Mouse (Mus musculus) liver, embryonic 16.5 days (tissue): ENCODE results near the gene Dennd1a. TPM values are rescaled to one million over a fixed set of nuclear protein-coding genes. Genes with fewer than 3 reads are reported as not detected.

Experiments used
- ATAC-seq: fragments of 200-750 bp; cut with Nextera tagmentation; 2 replicates; pipeline ENCODE4 v1.8.0; 2017; ENCODE audit warnings: low read depth, mild to moderate bottlenecking, moderate number of reproducible peaks, moderate library complexity
- H3K27ac ChIP-seq: fragments of 300-500 bp; sonication (generic); 2 replicates; pipeline ENCODE4 v1.5.1; 2014; ENCODE audit warnings: mild to moderate bottlenecking, low read length
- H3K27me3 ChIP-seq: fragments of 300-500 bp; sonication (generic); 2 replicates; pipeline ENCODE4 v1.6.1; 2014; ENCODE audit warnings: low read depth, low read length, mixed read lengths; ENCODE audit not compliant: control insufficient read depth, insufficient read depth
- H3K36me3 ChIP-seq: fragments of 300-500 bp; sonication (generic); 2 replicates; pipeline ENCODE4 v1.6.1; 2014; ENCODE audit warnings: mild to moderate bottlenecking; ENCODE audit not compliant: control insufficient read depth, insufficient read depth
- H3K4me1 ChIP-seq: fragments of 300-500 bp; sonication (generic); 2 replicates; pipeline ENCODE4 v1.6.1; 2014; ENCODE audit warnings: low read depth, low read length, mixed read lengths; ENCODE audit not compliant: control insufficient read depth
- H3K4me2 ChIP-seq: fragments of 300-500 bp; sonication (generic); 2 replicates; pipeline ENCODE4 v1.6.1; 2014; ENCODE audit warnings: low read depth, low read length, mixed read lengths
- H3K4me3 ChIP-seq: fragments of 300-500 bp; sonication (generic); 2 replicates; pipeline ENCODE4 v1.5.1; 2014; ENCODE audit warnings: low read depth, mild to moderate bottlenecking, low read length
- H3K9ac ChIP-seq: fragments of 300-500 bp; sonication (generic); 2 replicates; pipeline ENCODE4 v1.6.1; 2014; ENCODE audit warnings: low read depth, low read length
- H3K9me3 ChIP-seq: fragments of 300-500 bp; sonication (generic); replicated peaks from 2 replicates; pipeline ENCODE4 v1.6.1; 2016; ENCODE audit warnings: low read length; ENCODE audit not compliant: control insufficient read depth
- WGBS: fragments of 180-500 bp; shearing (Covaris S2); extraction: QIAGEN DNeasy Blood & Tissue Kit; methylation state at CpG from one replicate; pipeline ENCODE4 v1.1.7; 2014; ENCODE audit not compliant: insufficient replicate concordance; 5-methylcytosine and 5-hydroxymethylcytosine counted together
- polyA plus RNA-seq: library from polyadenylated mRNA; unstranded; fragments of >200 nt; fragmentation: Nextera tagmentation; extraction: Ambion mirVana; gene quantifications from 2 replicates; pipeline ENCODE4 v1.2.1, GENCODE M21; 2015

The Dennd1a gene
- polyA plus RNA-seq, 1 experiment from 2014 or later, result 7.9 TPM

- no peaks in the 10 kb centered on the region; the same call in 1 of the 2 replicates for H3K36me3 ChIP-seq
- H3K9ac ChIP-seq, result no peak overlapping the region
- H3K4me1 ChIP-seq, result no peaks in the 10 kb centered on the region; the same call in 1 of the 2 replicates
- no peak overlapping the region for H3K27ac ChIP-seq
- H3K9me3 ChIP-seq, result no peaks in the 10 kb centered on the region
- no peak for ATAC-seq
- no peak overlapping the region for H3K4me3 ChIP-seq
- WGBS, result 56% methylated on average over 4 of the region's 4 CpGs
- no peaks in the 10 kb centered on the region for H3K27me3 ChIP-seq
- no peak overlapping the region for H3K4me2 ChIP-seq
These were observed 444.5 kb downstream of the Dennd1a start for GRCm38 (mm10) chr2:37842719-37843118.

GRCm38 (mm10) chr2:37842151-37842569 lies 445.0 kb downstream of the Dennd1a start:
- H3K9ac ChIP-seq, result no peak overlapping the region
- 33% methylated on average over 7 of the region's 7 CpGs for WGBS
- no peak overlapping the region for H3K4me2 ChIP-seq
- H3K27me3 ChIP-seq, result no peaks in the 10 kb centered on the region
- no peak overlapping the region for H3K4me3 ChIP-seq
- H3K27ac ChIP-seq, result no peak overlapping the region
- H3K9me3 ChIP-seq, result no peaks in the 10 kb centered on the region
- H3K4me1 ChIP-seq, result no peaks in the 10 kb centered on the region; the same call in 1 of the 2 replicates
- no peaks in the 10 kb centered on the region; the same call in 1 of the 2 replicates for H3K36me3 ChIP-seq
- peak; percentile 24; the same call in 1 of the 2 replicates for ATAC-seq

GRCm38 (mm10) chr2:37839922-37840321 lies 447.3 kb downstream of the Dennd1a start:
- Histone ChIP-seq H3K4me2 (no peak overlapping the region), H3K27ac (no peak overlapping the region), H3K36me3 (no peaks in the 10 kb centered on the region; the same call in 1 of the 2 replicates), H3K27me3 (no peaks in the 10 kb centered on the region), H3K9ac (no peak overlapping the region), H3K4me1 (no peaks in the 10 kb centered on the region; the same call in 1 of the 2 replicates), H3K9me3 (no peaks in the 10 kb centered on the region), H3K4me3 (no peak overlapping the region)
- no peak for ATAC-seq

- no peak for ATAC-seq
- no peaks in the 10 kb centered on the region for H3K27me3 ChIP-seq
- no peaks in the 10 kb centered on the region; the same call in 1 of the 2 replicates for H3K4me1 ChIP-seq
- H3K4me3 ChIP-seq, result no peak overlapping the region
- no peaks in the 10 kb centered on the region for H3K9me3 ChIP-seq
- H3K4me2 ChIP-seq, result no peak overlapping the region
- no peak overlapping the region for H3K27ac ChIP-seq
- no peaks in the 10 kb centered on the region for H3K36me3 ChIP-seq
- H3K9ac ChIP-seq, result no peak overlapping the region
- WGBS, result 78% methylated on average over 7 of the region's 7 CpGs
These were observed 448.8 kb downstream of the Dennd1a start for GRCm38 (mm10) chr2:37838202-37838984.

GRCm38 (mm10) chr2:37837542-37837941 lies 449.6 kb downstream of the Dennd1a start:
- no peak overlapping the region for H3K4me2 ChIP-seq
- H3K9ac ChIP-seq, result no peak overlapping the region
- no peaks in the 10 kb centered on the region for H3K4me1 ChIP-seq
- H3K27me3 ChIP-seq, result no peaks in the 10 kb centered on the region
- no peaks in the 10 kb centered on the region for H3K9me3 ChIP-seq
- 80% methylated on average over 3 of the region's 3 CpGs for WGBS
- no peak overlapping the region for H3K4me3 ChIP-seq
- no peak overlapping the region for H3K27ac ChIP-seq
- ATAC-seq, result no peak
- no peaks in the 10 kb centered on the region for H3K36me3 ChIP-seq

GRCm38 (mm10) chr2:37836926-37837325 lies 450.3 kb downstream of the Dennd1a start:
- Histone ChIP-seq H3K36me3 (no peaks in the 10 kb centered on the region), H3K9ac (no peak overlapping the region), H3K4me1 (no peaks in the 10 kb centered on the region), H3K4me2 (no peak overlapping the region), H3K27ac (no peak overlapping the region), H3K27me3 (no peaks in the 10 kb centered on the region), H3K4me3 (no peak overlapping the region), H3K9me3 (no peaks in the 10 kb centered on the region)
- ATAC-seq, result no peak
- 76% methylated on average over 3 of the region's 3 CpGs for WGBS

- Histone ChIP-seq H3K27ac (no peak overlapping the region), H3K4me3 (no peak overlapping the region), H3K4me1 (no peaks in the 10 kb centered on the region), H3K27me3 (no peaks in the 10 kb centered on the region), H3K9ac (no peak overlapping the region), H3K36me3 (no peaks in the 10 kb centered on the region), H3K4me2 (no peak overlapping the region), H3K9me3 (no peaks in the 10 kb centered on the region)
- no peak for ATAC-seq
- 77% methylated on average over 10 of the region's 10 CpGs for WGBS
These were observed 454.9 kb downstream of the Dennd1a start for GRCm38 (mm10) chr2:37832253-37832652.

GRCm38 (mm10) chr2:37829758-37830275 lies 457.4 kb downstream of the Dennd1a start:
- no peak for ATAC-seq
- no peaks in the 10 kb centered on the region for H3K36me3 ChIP-seq
- WGBS, result 52% methylated on average over 9 of the region's 9 CpGs

GRCm38 (mm10) chr2:37823826-37824225 lies 463.4 kb downstream of the Dennd1a start:
- Histone ChIP-seq H3K36me3 (no peaks in the 10 kb centered on the region), H3K9ac (no peak overlapping the region), H3K27me3 (no peaks in the 10 kb centered on the region), H3K4me2 (no peak overlapping the region), H3K4me3 (no peak overlapping the region), H3K4me1 (no peaks in the 10 kb centered on the region), H3K9me3 (no peaks in the 10 kb centered on the region), H3K27ac (no peak overlapping the region)
- ATAC-seq, result peak; percentile 48; the same call in 1 of the 2 replicates
- 67% methylated on average over 2 of the region's 2 CpGs for WGBS

More at GRCm38 (mm10) chr2:37829758-37830275, 457.4 kb downstream of the Dennd1a start:
- Histone ChIP-seq H3K27ac (no peak overlapping the region), H3K9ac (no peak overlapping the region), H3K9me3 (no peaks in the 10 kb centered on the region), H3K27me3 (no peaks in the 10 kb centered on the region), H3K4me2 (no peak overlapping the region), H3K4me1 (no peaks in the 10 kb centered on the region), H3K4me3 (no peak overlapping the region)
